Mouse (Mus musculus) forebrain, embryonic 11.5 days (tissue): ENCODE data around the gene Tfb2m. TPM values are rescaled to one million over a fixed set of nuclear protein-coding genes. Genes with fewer than 3 reads are reported as not detected.

ENCODE experiments used
- ATAC-seq: fragments of 200-750 bp; cut with Nextera tagmentation; replicated peaks from 2 replicates; pipeline ENCODE4 v1.8.0; 2017; ENCODE audit warnings: moderate TSS enrichment; ENCODE audit not compliant: low FRiP score
- DNase-seq: peaks from one replicate; pipeline ENCODE4 v3.0.0-alpha.2; 2017; ENCODE audit warnings: low spot score
- H3K27ac ChIP-seq: fragments of 300-500 bp; sonication (generic); 2 replicates; pipeline ENCODE4 v1.5.1; 2014; ENCODE audit warnings: low read depth, low read length
- H3K27me3 ChIP-seq: fragments of 300-500 bp; sonication (generic); 2 replicates; pipeline ENCODE4 v1.6.1; 2014; ENCODE audit warnings: mild to moderate bottlenecking, low read length, mixed read lengths; ENCODE audit not compliant: control insufficient read depth, insufficient read depth
- H3K36me3 ChIP-seq: fragments of 300-500 bp; sonication (generic); 2 replicates; pipeline ENCODE4 v1.6.1; 2014; ENCODE audit warnings: mild to moderate bottlenecking, low read length, moderate library complexity, mixed read lengths; ENCODE audit not compliant: control insufficient read depth, insufficient read depth
- H3K4me1 ChIP-seq: fragments of 300-500 bp; sonication (generic); replicated peaks from 2 replicates; pipeline ENCODE4 v1.6.1; 2014; ENCODE audit warnings: low read length, mixed read lengths; ENCODE audit not compliant: control insufficient read depth, insufficient read depth
- H3K4me2 ChIP-seq: fragments of 300-500 bp; sonication (generic); 2 replicates; pipeline ENCODE4 v1.6.1; 2014; ENCODE audit warnings: low read depth, mild to moderate bottlenecking, low read length, moderate library complexity, mixed read lengths; ENCODE audit not compliant: severe bottlenecking
- H3K4me3 ChIP-seq: fragments of 300-500 bp; sonication (generic); 2 replicates; pipeline ENCODE4 v1.5.1; 2014; ENCODE audit warnings: low read depth, low read length
- H3K9ac ChIP-seq: fragments of 300-500 bp; sonication (generic); 2 replicates; pipeline ENCODE4 v1.6.1; 2014; ENCODE audit warnings: low read length
- H3K9me3 ChIP-seq: fragments of 300-500 bp; sonication (generic); 2 replicates; pipeline ENCODE4 v1.6.1; 2016; ENCODE audit warnings: low read length, mixed read lengths; ENCODE audit not compliant: control insufficient read depth
- WGBS: fragments of 180-500 bp; shearing (Covaris S2); extraction: QIAGEN DNeasy Blood & Tissue Kit; methylation state at CpG from one replicate; pipeline ENCODE4 v1.1.7; 2014; 5-methylcytosine and 5-hydroxymethylcytosine counted together
- polyA plus RNA-seq: library from polyadenylated mRNA; unstranded; fragments of >200 nt; fragmentation: Nextera tagmentation; extraction: Ambion mirVana; gene quantifications from 2 replicates; pipeline ENCODE4 v1.2.1, GENCODE M21; 2014

Gene Tfb2m
- polyA plus RNA-seq, 1 experiment from 2014 or later = 25.1 TPM

- no peaks in the 10 kb centered on the region for H3K27me3 ChIP-seq
- ATAC-seq (no peak), DNase-seq (no peak)
- no peaks in the 10 kb centered on the region for H3K9me3 ChIP-seq
- no peak overlapping the region for H3K4me2 ChIP-seq
- H3K9ac ChIP-seq = no peak overlapping the region
- 67% methylated on average over 9 of the region's 9 CpGs for WGBS
- H3K4me1 ChIP-seq = no peaks in the 10 kb centered on the region
- H3K36me3 ChIP-seq = no peaks in the 10 kb centered on the region
- H3K27ac ChIP-seq = no peak overlapping the region
- no peak overlapping the region for H3K4me3 ChIP-seq
Observed at GRCm38 (mm10) chr1:179506530-179507315, 39.3 kb downstream of the Tfb2m start.

- Histone ChIP-seq H3K4me3 (no peak overlapping the region), H3K27me3 (no peaks in the 10 kb centered on the region), H3K36me3 (no peaks in the 10 kb centered on the region), H3K9ac (no peak overlapping the region), H3K4me1 (no peaks in the 10 kb centered on the region), H3K9me3 (no peaks in the 10 kb centered on the region), H3K27ac (no peak overlapping the region), H3K4me2 (no peak overlapping the region)
- 17% methylated on average over 3 of the region's 3 CpGs for WGBS
- no peak for ATAC-seq
- no peak for DNase-seq
Observed at GRCm38 (mm10) chr1:179502565-179502964, 43.5 kb downstream of the Tfb2m start.

- DNase-seq (no peak), ATAC-seq (no peak)
- H3K36me3 ChIP-seq = no peaks in the 10 kb centered on the region
- H3K27me3 ChIP-seq = no peaks in the 10 kb centered on the region
- no peak overlapping the region for H3K9ac ChIP-seq
- no peak overlapping the region for H3K4me2 ChIP-seq
- 83% methylated on average over 3 of the region's 3 CpGs for WGBS
- H3K4me1 ChIP-seq = no peaks in the 10 kb centered on the region
- H3K27ac ChIP-seq = no peak overlapping the region
- no peak overlapping the region for H3K4me3 ChIP-seq
- H3K9me3 ChIP-seq = no peaks in the 10 kb centered on the region
Observed at GRCm38 (mm10) chr1:179499257-179499656, 46.8 kb downstream of the Tfb2m start.

GRCm38 (mm10) chr1:179492908-179493307 lies 53.2 kb downstream of the Tfb2m start:
- H3K36me3 ChIP-seq = no peaks in the 10 kb centered on the region
- H3K27me3 ChIP-seq = no peaks in the 10 kb centered on the region
- ATAC-seq (no peak), DNase-seq (no peak)
- no peak overlapping the region for H3K27ac ChIP-seq
- H3K4me2 ChIP-seq = no peak overlapping the region
- no peak overlapping the region for H3K9ac ChIP-seq
- no peak overlapping the region for H3K4me3 ChIP-seq
- 90% methylated on average over 5 of the region's 5 CpGs for WGBS
- H3K4me1 ChIP-seq = no peaks in the 10 kb centered on the region
- H3K9me3 ChIP-seq = no peaks in the 10 kb centered on the region

- Histone ChIP-seq H3K4me1 (no peaks in the 10 kb centered on the region; the same call in 1 of the 2 replicates), H3K4me3 (no peak overlapping the region), H3K27me3 (no peaks in the 10 kb centered on the region), H3K36me3 (no peaks in the 10 kb centered on the region), H3K9me3 (no peaks in the 10 kb centered on the region), H3K4me2 (no peak overlapping the region), H3K27ac (no peak overlapping the region), H3K9ac (no peak overlapping the region)
- 94% methylated on average over 5 of the region's 5 CpGs for WGBS
- DNase-seq (no peak), ATAC-seq (no peak)
Observed at GRCm38 (mm10) chr1:179488520-179488919, 57.5 kb downstream of the Tfb2m start.

- 88% methylated on average over 5 of the region's 5 CpGs for WGBS
- DNase-seq (no peak), ATAC-seq (no peak)
- Histone ChIP-seq H3K9ac (no peak overlapping the region), H3K36me3 (no peaks in the 10 kb centered on the region), H3K9me3 (no peaks in the 10 kb centered on the region), H3K4me1 (no peaks in the 10 kb centered on the region; the same call in 1 of the 2 replicates), H3K27ac (no peak overlapping the region), H3K4me2 (no peak overlapping the region), H3K27me3 (no peaks in the 10 kb centered on the region), H3K4me3 (no peak overlapping the region)
Observed at GRCm38 (mm10) chr1:179487990-179488389, 58.1 kb downstream of the Tfb2m start.

- 88% methylated on average over 2 of the region's 2 CpGs for WGBS
- no peak for ATAC-seq
- Histone ChIP-seq H3K4me2 (no peak overlapping the region), H3K36me3 (no peaks in the 10 kb centered on the region), H3K4me1 (no peaks in the 10 kb centered on the region; the same call in 1 of the 2 replicates), H3K4me3 (no peak overlapping the region), H3K27me3 (no peaks in the 10 kb centered on the region), H3K27ac (no peak overlapping the region), H3K9me3 (no peaks in the 10 kb centered on the region), H3K9ac (no peak overlapping the region)
- no peak for DNase-seq
Observed at GRCm38 (mm10) chr1:179487238-179487637, 58.8 kb downstream of the Tfb2m start.

GRCm38 (mm10) chr1:179485784-179486540 lies 60.1 kb downstream of the Tfb2m start:
- no peaks in the 10 kb centered on the region for H3K9me3 ChIP-seq
- 37% methylated on average over 3 of the region's 3 CpGs for WGBS
- no peak overlapping the region for H3K4me3 ChIP-seq
- no peak for DNase-seq
- no peaks in the 10 kb centered on the region for H3K27me3 ChIP-seq
- H3K4me2 ChIP-seq = no peak overlapping the region
- ATAC-seq = no peak
- no peaks in the 10 kb centered on the region; the same call in 1 of the 2 replicates for H3K4me1 ChIP-seq
- H3K27ac ChIP-seq = no peak overlapping the region
- no peaks in the 10 kb centered on the region for H3K36me3 ChIP-seq
- no peak overlapping the region for H3K9ac ChIP-seq
